Mouse (Mus musculus) brain, embryonic 14.5 days (tissue): ENCODE results near the gene Mier2. TPM values are rescaled to one million over a fixed set of nuclear protein-coding genes. Genes with fewer than 3 reads are reported as not detected.

Source experiments
- DNase-seq: peaks from one replicate; pipeline ENCODE4 v3.0.0-alpha.2; 2011; ENCODE audit warnings: low read depth
- CTCF ChIP-seq: fragments of 200-500 bp; IDR thresholded peaks from 2 replicates; pipeline ENCODE4 v1.5.1; 2012; ENCODE audit warnings: inconsistent platforms, mild to moderate bottlenecking, moderate library complexity, borderline replicate concordance; ENCODE audit not compliant: insufficient read depth, insufficient read length; ENCODE audit errors: extremely low read depth
- POLR2A ChIP-seq: fragments of 200-500 bp; IDR thresholded peaks from 2 replicates; pipeline ENCODE4 v1.6.1; 2012; ENCODE audit warnings: mild to moderate bottlenecking, inconsistent platforms, borderline replicate concordance; ENCODE audit not compliant: poor library complexity, insufficient read depth, insufficient read length, severe bottlenecking; ENCODE audit errors: extremely low read depth
- polyA plus RNA-seq: library from polyadenylated mRNA; depleted of rRNA; stranded (reverse); fragments of >200 nt; gene quantifications from 2 replicates; pipeline ENCODE4 v1.2.3, GENCODE M21; 2012

The Mier2 gene
- polyA plus RNA-seq, 1 experiment = 128 TPM

- no peak for TF ChIP-seq CTCF
- TF ChIP-seq POLR2A = no peak
- no peak for DNase-seq
Measured at GRCm38 (mm10) chr10:79544631-79545030, 10.4 kb downstream of the Mier2 start.

- TF ChIP-seq CTCF = no peak
- no peak for TF ChIP-seq POLR2A
- DNase-seq = no peak
Measured at GRCm38 (mm10) chr10:79543884-79544597, 11.0 kb downstream of the Mier2 start.

GRCm38 (mm10) chr10:79542171-79542570, 12.8 kb downstream of the Mier2 start:
- TF ChIP-seq POLR2A (no peak), CTCF (no peak)
- DNase-seq = no peak

- TF ChIP-seq CTCF (no peak), POLR2A (no peak)
- DNase-seq = no peak
Measured at GRCm38 (mm10) chr10:79541522-79541921, 13.5 kb downstream of the Mier2 start.

GRCm38 (mm10) chr10:79540746-79541145, 14.3 kb downstream of the Mier2 start:
- TF ChIP-seq POLR2A (no peak), CTCF (no peak)

GRCm38 (mm10) chr10:79539701-79540495, 15.1 kb downstream of the Mier2 start:
- no peak for DNase-seq
- TF ChIP-seq POLR2A (no peak), CTCF (no peak)

More at GRCm38 (mm10) chr10:79540746-79541145, 14.3 kb downstream of the Mier2 start:
- DNase-seq = no peak

GRCm38 (mm10) chr10:79538873-79539272, 16.1 kb downstream of the Mier2 start:
- no peak for DNase-seq

GRCm38 (mm10) chr10:79538323-79538722, 16.7 kb downstream of the Mier2 start:
- TF ChIP-seq CTCF (no peak), POLR2A (no peak)
- no peak for DNase-seq

More at GRCm38 (mm10) chr10:79538873-79539272, 16.1 kb downstream of the Mier2 start:
- TF ChIP-seq POLR2A (no peak), CTCF (no peak)

GRCm38 (mm10) chr10:79537781-79538180, 17.2 kb downstream of the Mier2 start:
- TF ChIP-seq CTCF (no peak), POLR2A (no peak)
- DNase-seq = no peak

- TF ChIP-seq POLR2A (no peak), CTCF (no peak)
- DNase-seq = no peak
Measured at GRCm38 (mm10) chr10:79537271-79537670, 17.7 kb downstream of the Mier2 start.

- no peak for TF ChIP-seq CTCF
- no peak for TF ChIP-seq POLR2A
Measured at GRCm38 (mm10) chr10:79536461-79537080, 18.4 kb downstream of the Mier2 start.

More at GRCm38 (mm10) chr10:79536461-79537080, 18.4 kb downstream of the Mier2 start:
- DNase-seq = no peak
